Mouse (Mus musculus): Measurements from ENCODE around the gene Edn3. TPM values are rescaled to one million over a fixed set of nuclear protein-coding genes. Genes with fewer than 3 reads are reported as not detected.

Gene Edn3
- total and polyA plus RNA-seq, 3 experiments, result not detected

DNA sequence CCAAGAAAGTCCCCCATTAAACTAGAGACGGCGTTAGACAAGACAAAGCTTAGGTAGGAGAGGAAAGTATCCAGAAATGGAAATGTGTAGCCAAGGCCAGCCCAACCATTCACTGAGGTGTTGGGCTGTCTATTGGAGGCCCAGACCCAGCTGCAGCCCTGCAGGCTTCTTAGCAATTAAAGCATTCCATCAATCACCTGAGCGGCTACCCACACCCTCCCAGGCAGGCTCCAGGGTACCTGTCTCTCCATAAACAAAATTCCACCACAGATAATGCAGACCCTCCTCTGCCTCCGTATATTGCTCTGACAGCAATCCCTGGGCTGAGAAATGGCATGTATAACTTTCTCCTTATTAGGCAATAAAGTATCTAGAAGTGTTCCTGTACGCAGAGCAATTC lies 73.2 kb downstream of the Edn3 start:
- no peaks in the 10 kb centered on the region for H3K79me2 ChIP-seq (ENCODE audit: control insufficient read depth, insufficient read depth, low read length, poor library complexity)
- no peak for TF ChIP-seq GABPA (IDR thresholded peaks at IDR 0.05; ENCODE audit: low read depth, low read length)
- TF ChIP-seq E2F4 (IDR thresholded peaks at IDR 0.05; ENCODE audit: borderline replicate concordance, low read depth, low read length), result no peak
- TF ChIP-seq MAFK (IDR thresholded peaks at IDR 0.05; ENCODE audit: borderline replicate concordance, low read depth, low read length), result no peak
- TF ChIP-seq POLR2A (IDR thresholded peaks at IDR 0.05; ENCODE audit: control insufficient read depth in 1 of 2, insufficient read depth in 1 of 2, low read depth in 1 of 2, low read length in 2 of 2, poor library complexity in 1 of 2), result no peak
- TF ChIP-seq CHD1 (IDR thresholded peaks at IDR 0.05; ENCODE audit: low read depth, low read length), result no peak
- no peak for TF ChIP-seq UBTF (IDR thresholded peaks at IDR 0.05; ENCODE audit: borderline replicate concordance, insufficient read depth, low read depth, low read length)
- no peak for DNase-seq (ENCODE audit: low read depth, low spot score)
- no peak overlapping the region for H3K9ac ChIP-seq (ENCODE audit: control insufficient read depth, low read depth, low read length, poor library complexity, severe bottlenecking)
- no peaks in the 10 kb centered on the region for H3K36me3 ChIP-seq (ENCODE audit: control insufficient read depth in 1 of 2, insufficient read depth in 2 of 2, low read length in 2 of 2)
- no peaks in the 10 kb centered on the region for H3K4me1 ChIP-seq (ENCODE audit: control insufficient read depth in 1 of 2, insufficient read depth in 2 of 2, low read length in 2 of 2)
- no peak overlapping the region for H3K27ac ChIP-seq (ENCODE audit: control insufficient read depth, low read depth, low read length)
- H3K4me3 ChIP-seq (ENCODE audit: control insufficient read depth in 1 of 2, insufficient read depth in 1 of 2, low read depth in 2 of 2, low read length in 2 of 2), result no peak overlapping the region
- H3K9me3 ChIP-seq (replicated peaks; ENCODE audit: insufficient read depth, low read length), result no peaks in the 10 kb centered on the region
- no peaks in the 10 kb centered on the region for H3K27me3 ChIP-seq (ENCODE audit: control insufficient read depth in 1 of 2, insufficient read depth in 2 of 2, low read length in 2 of 2)

Other genes with a start within 250 kb of the Edn3 start
- gene Zfp831, start 117.1 kb upstream of the Edn3 start, total RNA-seq (2012; rRNA removed), result 1.4 and 2.3 TPM in 2 replicates
- gene Zfp831, start 117.1 kb upstream of the Edn3 start, polyA plus RNA-seq (2012; ENCODE audit: insufficient read depth in 1 of 2, insufficient read length in 2 of 2, low read depth in 1 of 2, low replicate concordance in 2 of 2, missing spikeins in 1 of 2), result 1 to 10 TPM in 1 of 2 experiments, not detected in 1; 4.1 TPM
- gene Gm14444, start 249.6 kb downstream of the Edn3 start, total RNA-seq (2012; rRNA removed), result 1.2 and 1.5 TPM in 2 replicates
- gene Gm14444, start 249.6 kb downstream of the Edn3 start, polyA plus RNA-seq (2012; ENCODE audit: insufficient read depth in 1 of 2, insufficient read length in 2 of 2, low read depth in 1 of 2, low replicate concordance in 2 of 2, missing spikeins in 1 of 2), result 100 to 1,000 TPM in 1 of 2 experiments, under 1 TPM in 1; 0.33 to 138 TPM

Data from MEL (cell line).